Mouse (Mus musculus) heart, postnatal 25 days (tissue): ENCODE measurements around the gene Lpp. TPM values are rescaled to one million over a fixed set of nuclear protein-coding genes. Genes with fewer than 3 reads are reported as not detected.

Experiments used
- DNase-seq: peaks from one replicate; pipeline ENCODE4 v3.0.0; 2022; ENCODE audit warnings: low spot score
- intact Hi-C: fragments of 180-260 bp; cut with DNase I; formaldehyde crosslinking; loops from one replicate; pipeline ENCODE4 v1.15.1; 2025
- total RNA-seq, 2 experiments: library from RNA; stranded (reverse); gene quantifications; 2 replicates each; pipeline ENCODE4 v1.2.3; 2021

Gene Lpp
- total RNA-seq, 2 experiments from 2014 or later: 32.7 to 40.5 TPM

DNA sequence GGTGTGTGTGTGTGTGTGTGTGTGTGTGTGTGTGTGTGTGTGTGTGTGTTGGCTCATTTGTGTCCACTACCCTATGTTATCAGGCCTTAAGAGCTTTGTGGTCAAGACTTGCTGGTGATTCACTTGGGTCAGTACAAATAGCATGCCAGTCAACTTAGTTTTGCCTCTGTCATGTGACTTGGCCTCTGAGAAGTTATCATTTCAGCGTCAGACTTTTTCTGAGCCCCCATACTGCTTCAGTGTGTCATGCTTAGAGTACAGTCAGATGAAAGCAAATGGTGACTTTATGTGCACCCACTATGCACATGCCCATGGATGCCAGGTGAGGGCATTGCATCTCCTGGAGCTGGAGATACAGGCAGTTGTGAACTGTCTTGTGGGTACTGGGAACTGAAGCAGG, 38.5 kb downstream of the Lpp start:
- intact Hi-C loops: no loop called here
- DNase-seq: no peak

DNA sequence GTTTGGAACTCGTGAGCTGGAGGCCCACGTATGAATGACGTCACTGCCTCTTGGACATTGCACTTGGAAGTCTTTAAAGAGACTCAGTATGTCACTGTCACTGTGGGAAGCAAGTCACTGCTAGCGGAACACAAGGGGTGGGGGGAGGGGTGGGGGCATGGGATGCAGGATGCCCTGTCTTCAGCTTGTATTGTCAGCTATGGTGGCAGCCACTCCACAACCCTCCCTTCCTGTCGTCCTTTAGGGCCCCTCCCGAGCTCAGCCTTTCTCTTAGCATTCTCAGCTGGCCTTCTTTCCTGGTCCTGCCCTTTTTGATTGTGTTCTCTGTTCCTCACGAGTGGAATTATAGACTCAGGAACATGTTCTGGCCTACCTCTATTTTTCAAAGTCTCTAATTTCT, 40.3 kb downstream of the Lpp start:
- intact Hi-C loops: no loop called here
- no peak for DNase-seq

DNA sequence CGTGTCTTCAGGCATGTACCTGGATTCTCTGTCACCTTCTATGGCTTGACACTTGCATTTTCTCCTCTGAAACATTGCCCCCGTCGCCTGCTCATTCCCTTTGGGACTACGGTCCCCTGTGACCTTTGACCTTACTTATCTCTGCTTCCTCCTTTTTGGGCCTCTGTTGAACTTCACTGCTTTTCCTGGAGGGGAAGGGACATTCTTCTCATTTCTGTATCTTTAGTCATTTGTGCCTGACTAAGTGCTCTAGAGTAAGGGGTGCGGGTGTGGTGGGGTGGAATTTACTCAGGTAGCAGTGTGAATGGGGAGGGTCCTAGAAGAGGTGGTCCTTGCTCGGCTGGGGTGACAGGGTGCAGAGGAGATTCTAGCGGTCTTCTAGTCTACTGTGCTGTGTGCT, 40.7 kb downstream of the Lpp start:
- no peak for DNase-seq
- intact Hi-C loops: no loop called here

DNA sequence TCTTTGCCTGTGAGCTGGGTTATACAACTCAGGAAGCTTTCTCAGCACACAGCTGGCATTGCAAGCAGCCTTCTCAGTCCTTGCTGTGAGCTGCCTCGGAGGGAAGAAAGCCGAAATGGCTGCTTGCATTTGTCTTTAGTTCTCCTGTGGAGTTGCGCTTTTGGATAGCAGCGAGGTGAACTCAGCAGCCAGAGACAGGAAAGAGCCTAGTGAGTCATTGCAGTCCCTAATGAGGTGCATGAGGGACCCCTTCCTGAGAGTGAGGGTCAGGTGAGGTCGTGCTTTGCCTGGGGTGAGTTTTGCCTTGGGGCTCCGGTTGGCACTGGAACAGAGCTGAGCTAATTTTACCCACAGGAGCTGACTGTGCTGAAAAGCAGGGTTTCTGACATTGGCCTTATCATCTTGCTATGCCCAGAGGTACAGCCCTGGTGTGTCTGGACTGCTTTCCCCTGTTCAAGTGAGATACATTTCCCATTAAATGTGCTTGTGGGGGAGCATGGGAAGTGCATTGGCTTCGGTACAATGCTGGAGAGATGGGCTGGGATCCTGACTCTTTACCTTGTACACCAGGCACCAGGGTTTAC, 41.3 kb downstream of the Lpp start:
- intact Hi-C loops: no loop called here
- no peak for DNase-seq

DNA sequence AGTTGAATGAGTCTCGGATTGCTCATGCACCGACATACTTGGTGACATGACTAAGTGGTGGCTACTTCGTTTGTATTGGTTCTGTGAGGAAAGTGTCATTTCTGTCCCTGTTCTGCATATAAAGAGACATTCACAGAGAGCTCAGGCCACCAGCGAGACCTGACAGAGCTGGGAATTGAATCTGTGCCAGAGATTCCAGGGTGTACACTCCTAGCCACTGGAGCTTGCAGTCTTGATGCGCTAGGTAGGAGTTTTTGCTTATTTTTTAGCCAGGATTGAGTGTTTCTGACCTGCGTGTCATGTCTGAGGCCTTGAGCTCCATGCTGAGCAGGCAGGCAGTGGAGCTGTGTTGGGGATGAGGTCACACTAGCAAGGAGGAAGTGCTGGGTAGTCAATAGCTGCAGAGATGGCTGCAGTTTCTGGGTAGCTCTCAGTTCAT, 41.8 kb downstream of the Lpp start:
- no peak for DNase-seq
- intact Hi-C loops: no loop called here

DNA sequence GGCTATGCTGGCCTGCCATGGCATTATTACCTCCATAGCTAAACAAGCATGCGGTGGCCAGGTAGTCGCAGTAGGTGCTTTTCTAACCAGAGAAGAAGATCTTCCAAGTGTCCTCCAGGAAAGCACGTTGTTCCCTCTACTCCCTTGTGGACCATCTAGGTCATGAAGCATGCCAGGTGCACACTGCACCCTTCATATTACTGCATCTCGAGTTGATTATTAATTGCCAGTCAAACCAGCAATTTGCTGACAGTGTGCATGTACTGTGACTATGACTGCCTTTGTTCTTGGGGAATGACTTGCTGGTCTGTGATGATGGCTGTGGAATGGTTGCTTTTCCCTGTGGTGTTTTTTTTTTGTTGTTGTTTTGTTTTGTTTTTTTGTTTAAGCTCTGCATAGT, 45.1 kb downstream of the Lpp start:
- intact Hi-C loops: no loop called here
- DNase-seq: no peak

DNA sequence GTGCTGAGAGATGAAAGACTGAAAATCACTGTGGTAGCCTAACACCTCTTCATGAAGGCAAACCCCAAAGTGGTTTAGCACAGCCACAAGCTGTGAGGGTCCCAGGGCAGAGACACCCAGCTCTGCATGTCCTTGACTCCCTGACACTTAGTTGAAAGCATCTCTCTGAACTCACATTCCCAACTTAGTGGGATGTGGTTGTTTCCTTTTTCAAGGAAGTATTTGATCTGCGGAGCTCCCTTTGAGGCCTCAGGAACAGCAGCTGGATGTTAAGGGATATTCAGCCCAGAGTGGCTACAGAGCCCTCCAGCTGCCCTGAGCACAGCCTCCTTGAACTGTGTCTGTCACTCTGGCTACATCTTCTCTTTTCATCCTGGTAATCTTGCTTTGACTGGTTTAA, 48.0 kb downstream of the Lpp start:
- intact Hi-C loops: no loop called here
- no peak for DNase-seq

DNA sequence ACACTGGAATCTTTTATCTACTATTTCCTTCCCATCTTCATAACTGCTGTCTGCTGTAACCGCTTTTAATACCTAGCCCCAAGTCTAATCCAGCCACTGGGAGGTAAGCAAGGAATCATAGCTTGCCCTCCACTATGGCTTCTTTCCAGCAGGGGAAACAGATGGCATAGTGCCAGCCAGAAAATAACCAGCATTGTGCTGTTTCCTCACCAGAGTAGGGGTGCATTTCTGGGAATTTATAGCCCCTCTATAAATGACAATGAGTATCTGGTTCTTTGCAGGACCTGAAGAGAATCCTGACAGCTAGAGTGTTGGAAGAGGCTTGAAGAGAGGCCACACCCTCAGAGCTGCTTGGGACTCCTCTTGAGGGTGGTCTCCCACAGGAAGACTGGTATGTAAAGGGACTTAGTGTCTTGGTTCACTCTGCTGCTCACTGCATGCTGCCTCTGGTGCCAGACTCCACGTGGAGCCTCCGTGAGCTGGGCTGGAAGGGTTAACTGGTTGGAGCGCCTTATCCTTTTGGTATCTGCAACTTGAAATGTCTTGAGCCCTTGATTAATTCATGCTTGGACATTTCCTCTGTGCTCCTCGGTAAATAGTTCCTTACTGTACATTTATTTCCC, 49.3 kb downstream of the Lpp start:
- no peak for DNase-seq
- intact Hi-C loops: no loop called here

DNA sequence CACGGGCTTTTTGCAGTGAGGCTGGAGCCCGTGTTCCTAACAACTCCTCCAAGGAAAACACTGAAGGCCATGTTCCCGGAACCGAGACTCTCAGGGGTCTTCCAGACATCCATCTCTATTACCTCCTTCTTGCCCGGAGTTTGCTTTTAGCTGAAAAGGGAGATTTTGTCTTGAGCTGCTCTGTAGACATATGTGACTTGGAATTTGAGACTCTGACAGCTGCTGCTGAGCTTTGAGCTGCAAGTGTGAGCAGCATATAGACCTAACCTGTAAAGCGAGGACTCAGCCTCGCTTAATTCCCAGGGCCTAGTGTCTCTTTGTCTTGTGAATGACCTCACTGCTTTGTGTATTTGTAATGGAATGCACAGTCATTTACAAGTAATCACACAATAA, 49.8 kb downstream of the Lpp start:
- intact Hi-C loops: no loop called here
- no peak for DNase-seq

DNA sequence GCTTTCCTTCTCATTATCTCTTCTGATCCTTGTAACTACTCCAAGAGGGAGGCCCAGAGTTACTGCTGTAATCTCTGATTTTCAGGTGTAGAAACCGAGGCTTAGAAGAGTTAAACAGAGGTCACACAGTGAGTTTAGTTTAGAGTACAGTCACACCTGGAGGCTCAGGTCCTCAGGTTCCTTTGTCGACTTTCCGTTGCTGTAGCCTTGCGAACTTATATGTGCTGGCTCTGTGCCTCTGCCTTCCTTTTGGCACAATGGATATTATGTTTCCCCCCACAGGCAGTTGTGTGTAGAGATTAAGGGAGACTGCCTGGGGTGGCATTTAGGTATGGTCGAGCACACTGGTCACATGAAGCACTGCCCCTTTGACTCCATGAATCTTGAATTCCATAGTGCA, 50.2 kb downstream of the Lpp start:
- intact Hi-C loops: no loop called here
- DNase-seq: no peak

DNA sequence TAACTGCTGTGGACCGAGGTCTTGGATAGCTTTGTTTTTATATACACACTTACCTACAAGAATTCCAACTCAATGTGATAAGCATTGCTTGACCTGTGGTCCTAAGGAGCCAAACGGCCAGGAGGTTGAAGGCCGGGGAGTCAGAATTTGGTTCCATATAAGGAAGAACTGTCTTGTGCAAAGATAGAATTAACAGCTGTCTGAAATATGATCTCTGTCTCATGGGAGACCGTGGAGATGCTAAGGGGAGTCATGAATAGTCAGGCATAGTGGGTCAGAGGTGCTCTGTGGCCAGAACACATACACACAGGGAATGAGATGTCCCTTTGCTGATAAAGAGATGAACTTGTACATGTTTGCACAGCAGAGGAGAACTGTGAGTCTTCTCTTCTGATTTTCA, 51.5 kb downstream of the Lpp start:
- no peak for DNase-seq
- intact Hi-C loops: no loop called here

DNA sequence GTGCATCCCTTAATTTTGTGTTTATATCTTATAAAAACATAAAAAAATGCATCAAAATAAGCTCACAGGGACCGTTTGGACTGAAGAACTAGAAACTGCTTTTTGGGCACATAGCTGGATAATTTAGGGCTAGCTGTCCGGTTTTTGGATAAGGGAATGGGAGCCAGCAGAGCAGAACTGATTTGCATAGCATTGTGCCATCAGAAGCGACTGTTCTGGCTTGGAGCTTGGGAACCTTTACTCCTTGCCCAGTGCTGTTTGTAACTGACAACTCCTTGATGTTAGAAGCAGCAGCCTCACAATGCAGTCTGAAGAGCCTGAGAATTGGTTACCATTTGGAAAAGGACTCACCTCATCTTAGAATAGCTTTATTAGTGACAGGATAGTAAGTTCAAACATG, 52.2 kb downstream of the Lpp start:
- no peak for DNase-seq

DNA sequence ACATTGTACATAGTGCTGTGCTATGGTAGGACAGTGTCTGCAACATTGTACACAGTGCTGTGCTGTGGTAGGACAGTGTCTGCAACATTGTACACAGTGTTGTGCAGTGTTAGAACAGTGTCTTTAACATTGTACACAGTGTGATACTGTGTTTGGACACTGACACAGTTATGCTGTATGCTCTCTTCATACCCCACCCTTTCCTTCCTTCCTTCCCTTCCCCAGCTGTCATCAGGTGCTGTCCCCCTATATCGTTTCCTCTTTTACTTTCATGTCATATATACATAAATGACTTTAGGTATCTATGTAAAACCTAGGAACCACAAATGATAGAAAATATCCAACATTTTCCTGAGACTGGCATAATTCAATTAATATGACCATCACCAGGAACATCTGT, 53.1 kb downstream of the Lpp start:
- no peak for DNase-seq
- intact Hi-C loops: no loop called here

More for the DNA sequence above, 52.2 kb downstream of the Lpp start:
- intact Hi-C loops: no loop called here

DNA sequence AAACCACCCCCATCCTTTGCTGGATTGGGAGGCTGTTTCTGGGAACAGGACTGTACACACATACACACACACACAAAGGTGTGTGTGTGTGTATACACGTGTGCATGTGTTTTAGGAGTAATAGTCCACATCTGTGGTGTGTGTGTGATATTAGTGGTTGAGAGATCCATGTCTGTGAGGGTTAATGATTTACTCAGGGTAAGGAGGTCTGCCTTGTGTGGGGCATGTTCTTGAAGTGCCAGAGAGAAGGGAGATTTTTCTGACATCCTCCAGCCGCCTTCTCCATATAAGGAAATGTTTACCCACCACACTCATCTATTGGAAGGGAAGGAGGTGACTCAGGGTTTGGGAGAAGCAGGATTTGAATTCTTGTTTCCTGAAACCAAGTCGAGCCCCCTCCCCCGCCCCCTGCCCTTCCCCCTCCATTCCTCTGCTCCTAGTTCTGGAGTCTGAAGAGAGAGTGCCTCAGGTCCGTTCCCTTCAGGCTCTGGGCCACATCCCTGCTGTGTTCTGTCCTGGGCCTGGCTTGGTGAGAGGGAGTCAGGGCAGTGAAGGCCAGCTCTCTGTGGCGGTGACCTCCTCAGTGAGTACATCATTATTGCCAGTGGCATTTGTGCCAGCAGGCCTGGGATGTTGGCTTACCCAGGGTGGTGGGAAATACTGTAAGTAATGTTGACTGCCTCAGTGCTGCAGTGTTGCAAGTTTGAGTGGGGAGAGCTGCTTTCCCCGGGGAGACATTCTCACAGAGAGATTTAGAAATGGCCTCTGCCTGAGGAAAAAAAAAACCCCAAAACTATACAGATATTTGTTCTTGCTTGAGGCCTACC, 54.6 kb downstream of the Lpp start:
- no peak for DNase-seq
- intact Hi-C loops: no loop called here

DNA sequence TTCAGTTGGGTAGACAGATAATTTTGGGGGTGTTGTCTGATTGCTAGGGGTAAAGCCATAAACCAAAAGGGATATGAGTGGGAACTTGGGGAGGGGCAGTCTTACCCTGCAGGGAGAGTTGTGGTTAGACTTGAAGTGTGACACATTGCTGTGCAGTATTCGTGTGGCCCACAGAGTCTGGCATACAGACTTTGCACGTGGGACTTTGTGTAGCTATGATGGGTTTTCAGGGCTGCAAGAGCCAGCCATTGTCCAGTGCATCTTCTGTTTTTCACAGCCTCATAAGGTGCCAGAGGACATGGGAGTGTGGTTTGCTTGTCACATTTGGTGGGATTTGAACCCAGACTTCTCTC, 55.2 kb downstream of the Lpp start:
- intact Hi-C loops: no loop called here

DNA sequence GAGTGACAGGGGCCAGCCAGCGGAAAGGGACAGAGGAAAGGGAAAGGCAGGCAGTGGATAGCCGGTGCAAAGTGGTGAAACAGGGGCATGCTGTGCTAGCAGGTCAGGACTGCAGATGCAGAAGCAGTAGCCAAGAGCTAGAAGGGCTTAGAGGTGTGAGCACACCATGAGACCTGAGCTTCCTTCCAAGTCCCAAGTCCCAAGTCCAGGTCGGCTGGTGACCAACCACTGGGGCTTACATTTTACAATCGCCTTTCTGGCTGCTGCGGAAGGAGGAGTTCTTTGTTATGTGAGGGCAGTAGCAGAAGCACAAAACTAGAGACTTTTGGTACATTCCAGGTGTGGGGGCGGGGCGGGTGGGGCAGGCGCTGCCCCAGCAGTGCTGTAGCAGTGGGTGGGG, 56.5 kb downstream of the Lpp start:
- intact Hi-C loops: no loop called here
- no peak for DNase-seq

More for the DNA sequence above, 55.2 kb downstream of the Lpp start:
- no peak for DNase-seq

DNA sequence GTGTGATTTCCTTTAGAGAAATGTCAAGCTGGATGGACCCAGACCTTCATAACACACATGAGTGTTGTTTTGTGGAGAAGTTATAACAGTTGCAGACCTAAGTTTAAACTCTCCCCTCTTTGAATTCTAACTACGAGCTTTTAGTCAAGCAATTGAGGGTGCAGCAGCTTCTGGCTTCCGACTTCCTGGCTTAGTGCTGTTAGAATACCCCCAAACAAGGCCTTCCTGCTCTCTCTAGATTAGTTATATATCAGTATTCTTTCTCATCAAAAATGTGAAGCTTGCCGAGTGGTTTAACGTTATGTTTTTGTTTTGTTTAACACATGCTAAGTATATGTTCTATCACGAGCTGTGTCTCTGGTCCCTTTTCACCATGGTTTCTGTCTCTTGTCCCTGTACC, 56.9 kb downstream of the Lpp start:
- intact Hi-C loops: no loop called here
- no peak for DNase-seq

DNA sequence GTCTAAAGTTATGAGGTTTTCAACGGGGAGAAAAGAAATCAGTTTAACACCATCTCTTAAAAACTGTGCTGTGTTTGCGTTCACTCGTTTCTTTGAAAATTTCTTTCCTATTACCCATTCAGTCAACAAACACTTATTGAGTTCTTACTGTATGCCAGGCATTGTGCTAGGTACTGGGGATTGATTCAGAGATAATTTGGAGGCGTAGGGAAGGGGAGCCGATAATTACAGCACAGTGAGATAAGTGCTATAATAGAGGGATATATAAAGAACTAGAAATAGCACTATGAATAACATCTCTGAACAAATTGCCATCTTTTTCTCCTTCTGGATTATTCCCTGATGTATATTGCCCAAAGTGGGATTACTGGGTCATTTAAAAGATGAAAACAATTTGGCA, 57.8 kb downstream of the Lpp start:
- no peak for DNase-seq
- intact Hi-C loops: no loop called here

DNA sequence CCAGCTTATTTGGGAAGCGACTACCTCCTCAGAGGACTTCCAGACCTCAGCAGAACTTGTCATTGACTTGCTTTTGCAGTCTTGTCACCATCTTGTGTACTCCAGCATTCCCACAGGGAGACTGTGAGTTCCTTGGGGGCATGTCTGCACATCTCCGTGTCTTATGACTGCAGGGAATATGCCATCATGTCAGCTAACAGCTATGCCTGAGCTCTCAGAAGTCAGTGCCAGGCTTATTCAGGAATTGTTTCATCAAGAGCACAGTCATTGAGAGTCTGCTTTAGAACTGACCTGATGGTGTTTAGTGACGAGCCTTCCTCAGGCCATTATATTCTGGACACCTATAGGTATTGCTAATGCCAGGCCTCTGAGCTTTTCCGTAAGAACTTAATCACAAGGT, 60.2 kb downstream of the Lpp start:
- DNase-seq: no peak
- intact Hi-C loops: no loop called here

DNA sequence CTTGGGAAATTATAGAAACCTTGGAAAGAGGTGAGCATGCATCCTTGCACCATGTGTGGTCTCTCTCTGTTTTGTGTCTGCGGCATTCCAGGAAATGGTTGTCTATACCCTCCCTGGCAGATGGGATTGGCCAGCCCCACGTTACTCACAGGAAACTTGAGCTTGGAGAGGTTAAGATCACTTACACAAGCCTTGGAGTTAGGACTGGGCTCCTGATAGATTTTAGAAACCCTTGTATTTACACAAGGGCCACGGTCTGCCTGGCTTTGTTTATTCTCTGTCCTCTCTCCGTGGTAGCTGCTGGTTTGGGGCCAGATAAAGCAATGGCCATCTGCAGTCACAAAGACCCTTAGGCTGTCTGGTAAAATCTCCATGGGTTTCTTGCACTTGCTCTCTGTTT, 61.2 kb downstream of the Lpp start:
- intact Hi-C loops: no loop called here

DNA sequence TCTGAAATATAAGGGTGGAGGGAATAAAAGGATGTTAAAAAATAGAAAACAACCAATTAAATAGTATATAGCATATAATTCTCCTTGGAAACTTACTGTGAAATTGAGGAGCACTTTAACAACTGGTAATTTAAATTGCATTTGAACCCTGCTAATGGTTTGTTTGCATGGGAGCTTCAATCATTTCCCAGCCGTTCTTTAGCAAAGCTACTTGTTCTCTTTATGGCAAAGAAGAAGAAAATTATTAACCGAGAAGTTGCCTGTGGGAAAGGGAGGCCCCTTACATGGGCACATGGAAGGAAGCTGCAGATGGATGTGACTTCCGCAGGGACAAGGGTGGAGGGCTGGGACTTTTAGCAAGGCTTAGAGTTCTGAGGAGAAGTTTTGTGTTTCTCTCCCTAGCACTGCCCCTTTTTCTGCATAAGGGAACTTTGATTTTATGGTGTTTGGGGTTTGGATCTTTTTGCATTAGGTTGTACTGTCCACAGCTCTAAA, 62.1 kb downstream of the Lpp start:
- intact Hi-C loops: no loop called here
- no peak for DNase-seq

More for the DNA sequence above, 61.2 kb downstream of the Lpp start:
- DNase-seq: no peak
